Mouse (Mus musculus): ENCODE measurements at regions not wholly inside any gene's neighbourhood (a gene's known extent, or its start where the extent isn't known, plus 50 kb on each side); places are given as distances from the start of the nearest gene placed in this dataset.

GRCm38 (mm10) chr14:120699378-120699777, 211.6 kb upstream of the Ipo5 start:
- no peak for ATAC-seq (ENCODE audit: insufficient number of reproducible peaks, insufficient read depth, low FRiP score, low read depth)
- no peaks in the 10 kb centered on the region for H3K27me3 ChIP-seq (ENCODE audit: control insufficient read depth, insufficient read depth, low read length)
- no peak overlapping the region for H3K4me3 ChIP-seq (ENCODE audit: control insufficient read depth in 1 of 2, insufficient read depth in 1 of 2, low read depth in 1 of 2, low read length in 2 of 2)
- no peaks in the 10 kb centered on the region for H3K36me3 ChIP-seq (ENCODE audit: control insufficient read depth, insufficient read depth, low read length)
- H3K9ac ChIP-seq (ENCODE audit: low read length): no peak overlapping the region
- no peaks in the 10 kb centered on the region for H3K4me1 ChIP-seq (ENCODE audit: control insufficient read depth in 2 of 2, insufficient read depth in 2 of 2, low read length in 2 of 2)
- H3K27ac ChIP-seq (replicated peaks in 1 of 2; ENCODE audit: control insufficient read depth in 1 of 2, insufficient read depth in 1 of 2, low read depth in 2 of 2, low read length in 2 of 2): no peak overlapping the region
- WGBS: 73% methylated on average over 4 of the region's 4 CpGs
- no peaks in the 10 kb centered on the region for H3K9me3 ChIP-seq (ENCODE audit: control insufficient read depth, low read length)
- H3K4me2 ChIP-seq (ENCODE audit: low read length): no peak overlapping the region

GRCm38 (mm10) chr14:120705301-120705801, 205.7 kb upstream of the Ipo5 start:
- H3K4me2 ChIP-seq (ENCODE audit: low read length): no peak overlapping the region
- 64% methylated on average over 4 of the region's 4 CpGs for WGBS
- ATAC-seq (ENCODE audit: insufficient number of reproducible peaks, insufficient read depth, low FRiP score, low read depth): no peak
- no peak overlapping the region for H3K4me3 ChIP-seq (ENCODE audit: control insufficient read depth in 1 of 2, insufficient read depth in 1 of 2, low read depth in 1 of 2, low read length in 2 of 2)
- H3K9ac ChIP-seq (ENCODE audit: low read length): no peak overlapping the region
- H3K4me1 ChIP-seq (ENCODE audit: control insufficient read depth in 2 of 2, insufficient read depth in 2 of 2, low read length in 2 of 2): no peaks in the 10 kb centered on the region
- H3K36me3 ChIP-seq (ENCODE audit: control insufficient read depth, insufficient read depth, low read length): no peaks in the 10 kb centered on the region
- no peaks in the 10 kb centered on the region for H3K9me3 ChIP-seq (ENCODE audit: control insufficient read depth, low read length)
- no peaks in the 10 kb centered on the region for H3K27me3 ChIP-seq (ENCODE audit: control insufficient read depth, insufficient read depth, low read length)
- no peak overlapping the region for H3K27ac ChIP-seq (replicated peaks in 1 of 2; ENCODE audit: control insufficient read depth in 1 of 2, insufficient read depth in 1 of 2, low read depth in 2 of 2, low read length in 2 of 2)

- Histone ChIP-seq H3K4me2 (ENCODE audit: low read length) (no peak overlapping the region), H3K9ac (ENCODE audit: low read length) (no peak overlapping the region), H3K4me3 (ENCODE audit: control insufficient read depth in 1 of 2, insufficient read depth in 1 of 2, low read depth in 1 of 2, low read length in 2 of 2) (no peak overlapping the region), H3K36me3 (ENCODE audit: control insufficient read depth, insufficient read depth, low read length) (no peaks in the 10 kb centered on the region), H3K4me1 (ENCODE audit: control insufficient read depth in 2 of 2, insufficient read depth in 2 of 2, low read length in 2 of 2) (no peaks in the 10 kb centered on the region), H3K27me3 (ENCODE audit: control insufficient read depth, insufficient read depth, low read length) (no peaks in the 10 kb centered on the region), H3K27ac (replicated peaks in 1 of 2; ENCODE audit: control insufficient read depth in 1 of 2, insufficient read depth in 1 of 2, low read depth in 2 of 2, low read length in 2 of 2) (no peak overlapping the region), H3K9me3 (ENCODE audit: control insufficient read depth, low read length) (no peaks in the 10 kb centered on the region)
- WGBS: 72% methylated on average over 4 of the region's 4 CpGs
- ATAC-seq (ENCODE audit: insufficient number of reproducible peaks, insufficient read depth, low FRiP score, low read depth): no peak
Measured at GRCm38 (mm10) chr14:120710782-120711181, 200.2 kb upstream of the Ipo5 start.

- no peaks in the 10 kb centered on the region for H3K9me3 ChIP-seq (ENCODE audit: control insufficient read depth, low read length)
- H3K4me1 ChIP-seq (ENCODE audit: control insufficient read depth in 2 of 2, insufficient read depth in 2 of 2, low read length in 2 of 2): no peaks in the 10 kb centered on the region; a peak in 2 of 4 replicates
- no peak overlapping the region for H3K27ac ChIP-seq (replicated peaks in 1 of 2; ENCODE audit: control insufficient read depth in 1 of 2, insufficient read depth in 1 of 2, low read depth in 2 of 2, low read length in 2 of 2)
- no peak for ATAC-seq (ENCODE audit: insufficient number of reproducible peaks, insufficient read depth, low FRiP score, low read depth)
- no peak overlapping the region for H3K9ac ChIP-seq (ENCODE audit: low read length)
- H3K36me3 ChIP-seq (ENCODE audit: control insufficient read depth, insufficient read depth, low read length): no peaks in the 10 kb centered on the region
- H3K27me3 ChIP-seq (ENCODE audit: control insufficient read depth, insufficient read depth, low read length): no peaks in the 10 kb centered on the region
- no peak overlapping the region for H3K4me2 ChIP-seq (ENCODE audit: low read length)
- WGBS: 68% methylated on average over 20 of the region's 20 CpGs
- H3K4me3 ChIP-seq (ENCODE audit: control insufficient read depth in 1 of 2, insufficient read depth in 1 of 2, low read depth in 1 of 2, low read length in 2 of 2): no peak overlapping the region
Measured at GRCm38 (mm10) chr14:120720464-120721445, 190.3 kb upstream of the Ipo5 start.

GRCm38 (mm10) chr14:120721593-120722461, 189.2 kb upstream of the Ipo5 start:
- Histone ChIP-seq H3K4me3 (ENCODE audit: control insufficient read depth in 1 of 2, insufficient read depth in 1 of 2, low read depth in 1 of 2, low read length in 2 of 2) (no peak overlapping the region), H3K4me1 (ENCODE audit: control insufficient read depth in 2 of 2, insufficient read depth in 2 of 2, low read length in 2 of 2) (no peaks in the 10 kb centered on the region; a peak in 2 of 4 replicates), H3K4me2 (ENCODE audit: low read length) (no peak overlapping the region), H3K27ac (replicated peaks in 1 of 2; ENCODE audit: control insufficient read depth in 1 of 2, insufficient read depth in 1 of 2, low read depth in 2 of 2, low read length in 2 of 2) (no peak overlapping the region), H3K27me3 (ENCODE audit: control insufficient read depth, insufficient read depth, low read length) (no peaks in the 10 kb centered on the region), H3K36me3 (ENCODE audit: control insufficient read depth, insufficient read depth, low read length) (no peaks in the 10 kb centered on the region), H3K9me3 (ENCODE audit: control insufficient read depth, low read length) (no peaks in the 10 kb centered on the region), H3K9ac (ENCODE audit: low read length) (no peak overlapping the region)
- no peak for ATAC-seq (ENCODE audit: insufficient number of reproducible peaks, insufficient read depth, low FRiP score, low read depth)
- WGBS: 80% methylated on average over 6 of the region's 6 CpGs

GRCm38 (mm10) chr14:120722546-120723112, 188.4 kb upstream of the Ipo5 start:
- no peak for ATAC-seq (ENCODE audit: insufficient number of reproducible peaks, insufficient read depth, low FRiP score, low read depth)
- H3K36me3 ChIP-seq (ENCODE audit: control insufficient read depth, insufficient read depth, low read length): no peaks in the 10 kb centered on the region
- no peaks in the 10 kb centered on the region; a peak in 2 of 4 replicates for H3K4me1 ChIP-seq (ENCODE audit: control insufficient read depth in 2 of 2, insufficient read depth in 2 of 2, low read length in 2 of 2)
- no peaks in the 10 kb centered on the region for H3K9me3 ChIP-seq (ENCODE audit: control insufficient read depth, low read length)
- H3K4me3 ChIP-seq (ENCODE audit: control insufficient read depth in 1 of 2, insufficient read depth in 1 of 2, low read depth in 1 of 2, low read length in 2 of 2): no peak overlapping the region
- 40% methylated on average over 6 of the region's 6 CpGs for WGBS
- H3K27ac ChIP-seq (replicated peaks in 1 of 2; ENCODE audit: control insufficient read depth in 1 of 2, insufficient read depth in 1 of 2, low read depth in 2 of 2, low read length in 2 of 2): no peak overlapping the region
- no peaks in the 10 kb centered on the region for H3K27me3 ChIP-seq (ENCODE audit: control insufficient read depth, insufficient read depth, low read length)
- H3K9ac ChIP-seq (ENCODE audit: low read length): no peak overlapping the region
- no peak overlapping the region for H3K4me2 ChIP-seq (ENCODE audit: low read length)

GRCm38 (mm10) chr14:120728107-120728506, 182.9 kb upstream of the Ipo5 start:
- H3K4me1 ChIP-seq (ENCODE audit: control insufficient read depth in 2 of 2, insufficient read depth in 2 of 2, low read length in 2 of 2): no peaks in the 10 kb centered on the region; a peak in 2 of 4 replicates
- H3K9ac ChIP-seq (ENCODE audit: low read length): no peak overlapping the region
- H3K27me3 ChIP-seq (ENCODE audit: control insufficient read depth, insufficient read depth, low read length): no peaks in the 10 kb centered on the region
- no peaks in the 10 kb centered on the region for H3K36me3 ChIP-seq (ENCODE audit: control insufficient read depth, insufficient read depth, low read length)
- WGBS: 80% methylated on average over 10 of the region's 10 CpGs
- no peak overlapping the region for H3K27ac ChIP-seq (replicated peaks in 1 of 2; ENCODE audit: control insufficient read depth in 1 of 2, insufficient read depth in 1 of 2, low read depth in 2 of 2, low read length in 2 of 2)
- no peak for ATAC-seq (ENCODE audit: insufficient number of reproducible peaks, insufficient read depth, low FRiP score, low read depth)
- H3K4me3 ChIP-seq (ENCODE audit: control insufficient read depth in 1 of 2, insufficient read depth in 1 of 2, low read depth in 1 of 2, low read length in 2 of 2): no peak overlapping the region
- H3K4me2 ChIP-seq (ENCODE audit: low read length): no peak overlapping the region
- H3K9me3 ChIP-seq (ENCODE audit: control insufficient read depth, low read length): no peaks in the 10 kb centered on the region
